Mouse (Mus musculus) hindbrain, embryonic 16.5 days (tissue): ENCODE measurements around the gene Itpk1. TPM values are rescaled to one million over a fixed set of nuclear protein-coding genes. Genes with fewer than 3 reads are reported as not detected.
A peak's percentile ranks its signal among the peaks of the same experiment; 100 is the strongest.

Experiments
- ATAC-seq: fragments of 200-750 bp; cut with Nextera tagmentation; 2 replicates; pipeline ENCODE4 v1.8.0; 2017; ENCODE audit warnings: moderate TSS enrichment, moderate library complexity
- H3K27ac ChIP-seq: fragments of 300-500 bp; sonication (generic); 2 replicates; pipeline ENCODE4 v1.5.1; 2014; ENCODE audit warnings: low read depth, mild to moderate bottlenecking, control low read depth, low read length, moderate library complexity
- H3K27me3 ChIP-seq: fragments of 300-500 bp; sonication (generic); replicated peaks from 2 replicates; pipeline ENCODE4 v1.6.1; 2014; ENCODE audit warnings: low read length; ENCODE audit not compliant: control insufficient read depth, insufficient read depth
- H3K36me3 ChIP-seq: fragments of 300-500 bp; sonication (generic); 2 replicates; pipeline ENCODE4 v1.6.1; 2014; ENCODE audit warnings: mild to moderate bottlenecking, low read length, moderate library complexity, mixed read lengths; ENCODE audit not compliant: control insufficient read depth, insufficient read depth
- H3K4me1 ChIP-seq: fragments of 300-500 bp; sonication (generic); 2 replicates; pipeline ENCODE4 v1.6.1; 2014; ENCODE audit warnings: low read depth, low read length; ENCODE audit not compliant: control insufficient read depth, insufficient read depth
- H3K4me2 ChIP-seq: fragments of 300-500 bp; sonication (generic); 2 replicates; pipeline ENCODE4 v1.6.1; 2014; ENCODE audit warnings: mild to moderate bottlenecking, low read length, control low read depth, moderate library complexity
- H3K4me3 ChIP-seq: fragments of 300-500 bp; sonication (generic); 2 replicates; pipeline ENCODE4 v1.5.1; 2014; ENCODE audit warnings: mild to moderate bottlenecking, low read length, control low read depth, moderate library complexity
- H3K9ac ChIP-seq: fragments of 300-500 bp; sonication (generic); 2 replicates; pipeline ENCODE4 v1.6.1; 2014; ENCODE audit warnings: low read depth, mild to moderate bottlenecking, control low read depth, low read length, moderate library complexity
- H3K9me3 ChIP-seq: fragments of 300-500 bp; sonication (generic); 2 replicates; pipeline ENCODE4 v1.6.1; 2014; ENCODE audit warnings: mild to moderate bottlenecking, low read length, moderate library complexity; ENCODE audit not compliant: control insufficient read depth
- WGBS: fragments of 180-500 bp; shearing (Covaris S2); extraction: QIAGEN DNeasy Blood & Tissue Kit; methylation state at CpG from one replicate; pipeline ENCODE4 v1.1.7; 2014; 5-methylcytosine and 5-hydroxymethylcytosine counted together
- polyA plus RNA-seq: library from polyadenylated mRNA; unstranded; fragments of >200 nt; fragmentation: Nextera tagmentation; extraction: Ambion mirVana; gene quantifications from 2 replicates; pipeline ENCODE4 v1.2.1, GENCODE M21; 2015

Gene Itpk1
- polyA plus RNA-seq, 1 experiment from 2014 or later = 41.2 TPM

GRCm38 (mm10) chr12:102596410-102596809 lies 108.3 kb downstream of the Itpk1 start:
- Histone ChIP-seq H3K36me3 (no peaks in the 10 kb centered on the region), H3K9me3 (no peaks in the 10 kb centered on the region), H3K4me1 (peaks cover 13% of the 10 kb centered on the region), H3K27me3 (no peaks in the 10 kb centered on the region), H3K4me3 (no peak overlapping the region), H3K4me2 (no peak overlapping the region), H3K27ac (no peak overlapping the region), H3K9ac (no peak overlapping the region)
- ATAC-seq = no peak
- 76% methylated on average over 7 of the region's 7 CpGs for WGBS

GRCm38 (mm10) chr12:102594627-102595026 lies 110.1 kb downstream of the Itpk1 start:
- no peak overlapping the region for H3K27ac ChIP-seq
- no peaks in the 10 kb centered on the region for H3K27me3 ChIP-seq
- WGBS = 77% methylated on average over 9 of the region's 9 CpGs
- H3K4me1 ChIP-seq = peaks cover 8% of the 10 kb centered on the region
- H3K9me3 ChIP-seq = no peaks in the 10 kb centered on the region
- H3K9ac ChIP-seq = no peak overlapping the region
- no peak overlapping the region for H3K4me2 ChIP-seq
- no peaks in the 10 kb centered on the region for H3K36me3 ChIP-seq
- ATAC-seq = no peak
- H3K4me3 ChIP-seq = no peak overlapping the region

GRCm38 (mm10) chr12:102593699-102594098 lies 111.0 kb downstream of the Itpk1 start:
- Histone ChIP-seq H3K27me3 (no peaks in the 10 kb centered on the region), H3K27ac (peak overlapping the region; percentile 6; the same call in 1 of the 2 replicates), H3K9me3 (no peaks in the 10 kb centered on the region), H3K9ac (no peak overlapping the region), H3K4me3 (no peak overlapping the region), H3K4me1 (peaks cover 6% of the 10 kb centered on the region), H3K4me2 (no peak overlapping the region), H3K36me3 (no peaks in the 10 kb centered on the region)
- 49% methylated on average over 9 of the region's 9 CpGs for WGBS
- ATAC-seq = peak; percentile 67

GRCm38 (mm10) chr12:102590711-102591360 lies 113.9 kb downstream of the Itpk1 start:
- no peak for ATAC-seq
- H3K9me3 ChIP-seq = no peaks in the 10 kb centered on the region
- no peaks in the 10 kb centered on the region for H3K36me3 ChIP-seq
- no peak overlapping the region for H3K4me3 ChIP-seq
- H3K4me1 ChIP-seq = peaks cover 6% of the 10 kb centered on the region
- H3K4me2 ChIP-seq = no peak overlapping the region
- H3K27ac ChIP-seq = no peak overlapping the region
- no peak overlapping the region for H3K9ac ChIP-seq
- 89% methylated on average over 17 of the region's 17 CpGs for WGBS
- no peaks in the 10 kb centered on the region for H3K27me3 ChIP-seq

GRCm38 (mm10) chr12:102587106-102587505 lies 117.6 kb downstream of the Itpk1 start:
- H3K27me3 ChIP-seq = no peaks in the 10 kb centered on the region
- H3K9me3 ChIP-seq = no peaks in the 10 kb centered on the region
- no peak overlapping the region for H3K4me2 ChIP-seq
- peaks cover 4% of the 10 kb centered on the region; the same call in 1 of the 2 replicates for H3K36me3 ChIP-seq
- H3K27ac ChIP-seq = no peak overlapping the region
- H3K4me1 ChIP-seq = no peaks in the 10 kb centered on the region
- no peak for ATAC-seq
- 91% methylated on average over 8 of the region's 8 CpGs for WGBS
- no peak overlapping the region for H3K9ac ChIP-seq
- no peak overlapping the region for H3K4me3 ChIP-seq

- no peak for ATAC-seq
- Histone ChIP-seq H3K9me3 (no peaks in the 10 kb centered on the region), H3K4me2 (no peak overlapping the region), H3K4me1 (no peaks in the 10 kb centered on the region), H3K27me3 (no peaks in the 10 kb centered on the region), H3K4me3 (no peak overlapping the region), H3K36me3 (peaks cover 4% of the 10 kb centered on the region; the same call in 1 of the 2 replicates), H3K9ac (no peak overlapping the region), H3K27ac (no peak overlapping the region)
- WGBS = 73% methylated on average over 9 of the region's 9 CpGs
Observed at GRCm38 (mm10) chr12:102586286-102586881, 118.3 kb downstream of the Itpk1 start.

GRCm38 (mm10) chr12:102585390-102585789 lies 119.3 kb downstream of the Itpk1 start:
- peak; percentile 43; the same call in 1 of the 2 replicates for ATAC-seq
- Histone ChIP-seq H3K36me3 (peaks cover 4% of the 10 kb centered on the region; the same call in 1 of the 2 replicates), H3K4me3 (no peak overlapping the region), H3K4me1 (no peaks in the 10 kb centered on the region), H3K27me3 (no peaks in the 10 kb centered on the region), H3K9ac (no peak overlapping the region), H3K9me3 (no peaks in the 10 kb centered on the region), H3K27ac (no peak overlapping the region), H3K4me2 (no peak overlapping the region)
- WGBS = 80% methylated on average over 3 of the region's 3 CpGs

- Histone ChIP-seq H3K27ac (no peak overlapping the region), H3K4me1 (no peaks in the 10 kb centered on the region), H3K9me3 (no peaks in the 10 kb centered on the region), H3K4me2 (no peak overlapping the region), H3K4me3 (no peak overlapping the region), H3K9ac (no peak overlapping the region), H3K36me3 (peaks cover 4% of the 10 kb centered on the region; the same call in 1 of the 2 replicates), H3K27me3 (no peaks in the 10 kb centered on the region)
- WGBS = 67% methylated on average over 11 of the region's 11 CpGs
- no peak for ATAC-seq
Observed at GRCm38 (mm10) chr12:102582441-102582840, 122.3 kb downstream of the Itpk1 start.

GRCm38 (mm10) chr12:102581579-102582196 lies 123.0 kb downstream of the Itpk1 start:
- no peak for ATAC-seq
- Histone ChIP-seq H3K27ac (no peak overlapping the region), H3K36me3 (peaks cover 4% of the 10 kb centered on the region; the same call in 1 of the 2 replicates), H3K4me1 (no peaks in the 10 kb centered on the region), H3K9ac (no peak overlapping the region), H3K9me3 (no peaks in the 10 kb centered on the region), H3K4me3 (no peak overlapping the region), H3K27me3 (no peaks in the 10 kb centered on the region), H3K4me2 (no peak overlapping the region)
- WGBS = 72% methylated on average over 5 of the region's 5 CpGs
